Mouse (Mus musculus) ES-E14 (cell line): ENCODE measurements around the gene Serpina3i. TPM values are rescaled to one million over a fixed set of nuclear protein-coding genes. Genes with fewer than 3 reads are reported as not detected.

Source experiments
- DNase-seq: peaks from one replicate; pipeline ENCODE4 v3.0.0-alpha.2; 2013; ENCODE audit warnings: low read depth, low spot score
- H3K27ac ChIP-seq: 2 replicates; pipeline ENCODE4 v1.5.1; 2012; ENCODE audit warnings: low read depth, mild to moderate bottlenecking, low read length, moderate library complexity, mixed read lengths; ENCODE audit not compliant: poor library complexity, insufficient read depth, severe bottlenecking
- H3K36me3 ChIP-seq: 2 replicates; pipeline ENCODE4 v1.6.1; 2012; ENCODE audit warnings: mild to moderate bottlenecking, low read length, moderate library complexity, mixed read lengths; ENCODE audit not compliant: control insufficient read depth, poor library complexity, insufficient read depth, severe bottlenecking
- H3K4me1 ChIP-seq, 2 experiments: fragments of 150-350 bp in 1 of 2; sonication (generic) in 1 of 2; 2 replicates each; pipeline ENCODE4 v1.6.1; 2012; ENCODE audit warnings: low read length in 2 of 2, mild to moderate bottlenecking in 1 of 2, mixed read lengths in 1 of 2; ENCODE audit not compliant: control insufficient read depth in 2 of 2, insufficient read depth in 2 of 2, poor library complexity in 1 of 2
- H3K4me3 ChIP-seq, 2 experiments: fragments of 150-350 bp in 1 of 2; sonication (generic) in 1 of 2; 2 replicates each; pipeline ENCODE4 v1.5.1; 2012; ENCODE audit warnings: low read length in 2 of 2, low read depth in 1 of 2, mild to moderate bottlenecking in 1 of 2, mixed read lengths in 1 of 2; ENCODE audit not compliant: insufficient read depth in 1 of 2, poor library complexity in 1 of 2, severe bottlenecking in 1 of 2
- H3K9ac ChIP-seq: 2 replicates; pipeline ENCODE4 v1.6.1; 2012; ENCODE audit warnings: low read depth, mild to moderate bottlenecking, low read length, mixed read lengths; ENCODE audit not compliant: poor library complexity, insufficient read depth, severe bottlenecking
- H3K9me3 ChIP-seq: fragments of 150-350 bp; sonication (generic); 2 replicates; pipeline ENCODE4 v1.6.1; 2012; ENCODE audit warnings: low read depth, mild to moderate bottlenecking, low read length; ENCODE audit not compliant: control insufficient read depth, insufficient read depth
- CHD2 ChIP-seq: IDR thresholded peaks from 2 replicates; pipeline ENCODE4 v1.6.1; 2014; ENCODE audit warnings: mild to moderate bottlenecking, low read depth, low read length, inconsistent platforms
- HCFC1 ChIP-seq: IDR thresholded peaks from 2 replicates; pipeline ENCODE4 v1.6.1; 2012; ENCODE audit warnings: low read length, inconsistent platforms, borderline replicate concordance; ENCODE audit not compliant: insufficient read depth
- MAFK ChIP-seq: IDR thresholded peaks from 2 replicates; pipeline ENCODE4 v1.6.1; 2014; ENCODE audit warnings: mild to moderate bottlenecking, low read depth, low read length, inconsistent platforms; ENCODE audit not compliant: insufficient read depth
- ZC3H11A ChIP-seq: IDR thresholded peaks from 2 replicates; pipeline ENCODE4 v1.6.1; 2012; ENCODE audit warnings: low read depth, mild to moderate bottlenecking, inconsistent platforms, low read length, borderline replicate concordance
- ZNF384 ChIP-seq: IDR thresholded peaks from 2 replicates; pipeline ENCODE4 v1.6.1; 2012; ENCODE audit warnings: low read depth, low read length, inconsistent platforms
- in situ Hi-C, 2 experiments: fragments of 600-800 bp; cut with MboI; formaldehyde crosslinking; loops; one replicate each; pipeline ENCODE4 v1.15.1; 2025; ENCODE audit warnings: low sequenced_read_pairs in 2 of 2, inconsistent platforms in 1 of 2; ENCODE audit not compliant: unreplicated experiment in 2 of 2
- total RNA-seq: library from RNA; depleted of rRNA; stranded (reverse); fragments of 300-350 nt; gene quantifications from 2 replicates; pipeline ENCODE4 v1.2.3, GENCODE M21; 2012

Serpina3i gene
- total RNA-seq, 1 experiment = 1.4 TPM

DNA sequence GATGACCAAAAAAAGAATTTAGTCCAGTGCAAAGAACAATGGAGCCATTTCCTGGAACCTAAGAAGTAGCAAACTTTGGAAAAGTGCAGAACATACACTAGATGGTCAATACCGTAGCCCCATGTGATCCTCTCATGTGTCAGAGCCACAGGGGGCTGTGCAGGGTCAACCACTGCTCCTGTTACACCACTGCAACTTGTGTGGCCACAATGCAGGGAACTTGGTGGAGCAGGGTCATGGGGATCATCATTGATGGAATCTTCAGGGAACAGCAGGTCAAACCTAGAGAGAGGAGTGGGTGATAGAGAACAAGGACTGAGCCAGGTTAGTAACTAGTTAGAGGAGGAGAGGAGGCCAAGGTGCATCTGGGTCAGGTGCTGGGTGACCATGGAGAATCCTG, 41.3 kb upstream of the Serpina3i start:
- DNase-seq = no peak
- Histone ChIP-seq H3K4me1 (no peaks in the 10 kb centered on the region), H3K27ac (no peak overlapping the region), H3K9ac (no peak overlapping the region), H3K4me3 (no peak overlapping the region), H3K36me3 (no peaks in the 10 kb centered on the region), H3K9me3 (no peaks in the 10 kb centered on the region)
- in situ Hi-C loops = loop anchor here in 1 of 2 experiments (25.0 kb wide), 1 partner anchor 191 kb away; the partner anchor contains the start of gene Serpina3n
- TF ChIP-seq HCFC1 (no peak), CHD2 (no peak), ZNF384 (no peak), MAFK (no peak), ZC3H11A (no peak)

DNA sequence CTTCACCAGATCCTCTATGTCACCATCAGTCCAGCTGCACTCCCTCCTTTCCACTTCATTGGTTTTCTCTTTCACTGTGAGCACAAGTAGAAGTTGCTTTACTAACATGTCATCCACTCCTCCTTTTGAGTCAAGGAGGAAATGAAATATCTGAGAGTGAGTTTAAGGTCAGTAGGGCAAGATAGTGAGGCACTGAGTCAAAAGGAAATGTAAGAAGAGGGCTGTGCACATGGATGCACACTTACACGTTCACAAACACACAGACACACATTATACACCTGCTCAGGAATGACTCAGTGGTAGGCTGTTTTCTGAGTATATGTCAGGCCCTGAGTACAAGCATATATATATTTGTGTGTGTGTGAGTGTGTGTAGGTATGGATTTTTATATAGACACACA, 39.2 kb upstream of the Serpina3i start:
- in situ Hi-C loops = loop anchor here in 1 of 2 experiments (25.0 kb wide), 1 partner anchor 189 kb away; the partner anchor contains the start of gene Serpina3n
- Histone ChIP-seq H3K9ac (no peak overlapping the region), H3K27ac (no peak overlapping the region), H3K4me3 (no peak overlapping the region), H3K4me1 (no peaks in the 10 kb centered on the region), H3K9me3 (no peaks in the 10 kb centered on the region), H3K36me3 (no peaks in the 10 kb centered on the region)
- no peak for DNase-seq
- no peak for TF ChIP-seq ZNF384
- TF ChIP-seq ZC3H11A = no peak
- no peak for TF ChIP-seq HCFC1
- TF ChIP-seq MAFK = no peak
- no peak for TF ChIP-seq CHD2

- H3K4me1 ChIP-seq = no peaks in the 10 kb centered on the region
- TF ChIP-seq ZNF384 (no peak), CHD2 (no peak), MAFK (no peak), HCFC1 (no peak), ZC3H11A (no peak)
- no peak overlapping the region for H3K27ac ChIP-seq
- no peaks in the 10 kb centered on the region for H3K9me3 ChIP-seq
- H3K9ac ChIP-seq = no peak overlapping the region
- H3K36me3 ChIP-seq = no peaks in the 10 kb centered on the region
- in situ Hi-C loops = loop anchor here in 1 of 2 experiments (25.0 kb wide), 1 partner anchor 188 kb away; the partner anchor contains the start of gene Serpina3n
- no peak for DNase-seq
- no peak overlapping the region for H3K4me3 ChIP-seq
Observed at GRCm38 (mm10) chr12:104224598-104225300, 38.2 kb upstream of the Serpina3i start.

DNA sequence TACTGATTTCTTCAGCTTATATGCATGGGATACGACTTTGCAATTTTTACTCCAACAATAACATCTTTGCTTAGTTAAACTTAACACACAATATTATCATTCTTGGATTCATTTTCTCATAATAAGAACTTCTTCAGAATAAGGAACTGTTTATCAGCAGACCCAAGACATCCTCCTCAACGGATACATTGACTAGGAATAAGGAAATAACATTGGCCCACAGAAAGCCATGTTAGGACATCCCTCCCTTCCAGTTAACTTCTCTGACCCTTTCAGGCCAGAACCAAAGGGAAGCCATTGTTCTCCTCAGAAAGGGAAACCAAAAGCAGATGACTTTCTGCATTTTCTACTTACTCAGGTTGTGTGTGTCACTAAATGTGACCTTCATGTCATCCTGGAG, 32.2 kb upstream of the Serpina3i start:
- H3K9me3 ChIP-seq = no peaks in the 10 kb centered on the region
- no peaks in the 10 kb centered on the region for H3K4me1 ChIP-seq
- H3K27ac ChIP-seq = no peak overlapping the region
- DNase-seq = no peak
- no peak overlapping the region for H3K9ac ChIP-seq
- in situ Hi-C loops = no loop called here
- TF ChIP-seq ZNF384 (no peak), HCFC1 (no peak)
- no peak overlapping the region for H3K4me3 ChIP-seq
- H3K36me3 ChIP-seq = no peaks in the 10 kb centered on the region
